Mouse (Mus musculus) cerebellum, postnatal 10 days (tissue): ENCODE data around the gene Slc25a34.

ENCODE experiments used
- DNase-seq, 2 experiments: peaks; one replicate each; pipeline ENCODE4 v3.0.0; 2021; ENCODE audit warnings: mixed read lengths in 2 of 2

Slc25a34 gene

DNA sequence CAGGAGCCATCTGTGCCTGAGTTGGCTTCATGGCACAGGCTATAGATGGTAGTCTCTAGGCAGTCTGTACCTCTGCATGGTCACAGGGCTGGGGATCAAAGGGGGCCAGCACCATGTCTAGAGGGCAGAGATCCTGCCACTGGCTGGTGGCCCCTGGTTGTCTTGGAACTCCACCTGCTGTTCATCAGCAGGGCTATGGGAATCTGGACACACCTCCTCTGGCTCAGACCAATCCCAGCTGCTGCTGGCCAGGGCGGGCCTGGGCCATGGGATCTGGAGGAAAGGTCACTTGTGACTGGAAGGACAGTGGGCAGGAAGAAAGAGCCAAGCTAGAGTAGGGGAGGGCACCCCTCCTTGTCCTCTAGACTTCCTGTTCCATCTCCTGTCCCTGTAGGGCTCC is at the start of gene Slc25a34:
TSS of gene Slc25a34 (minus strand) at position 156 of the 400 bp plus-strand sequence.
- peak; percentile 47 to 59 for DNase-seq

DNA sequence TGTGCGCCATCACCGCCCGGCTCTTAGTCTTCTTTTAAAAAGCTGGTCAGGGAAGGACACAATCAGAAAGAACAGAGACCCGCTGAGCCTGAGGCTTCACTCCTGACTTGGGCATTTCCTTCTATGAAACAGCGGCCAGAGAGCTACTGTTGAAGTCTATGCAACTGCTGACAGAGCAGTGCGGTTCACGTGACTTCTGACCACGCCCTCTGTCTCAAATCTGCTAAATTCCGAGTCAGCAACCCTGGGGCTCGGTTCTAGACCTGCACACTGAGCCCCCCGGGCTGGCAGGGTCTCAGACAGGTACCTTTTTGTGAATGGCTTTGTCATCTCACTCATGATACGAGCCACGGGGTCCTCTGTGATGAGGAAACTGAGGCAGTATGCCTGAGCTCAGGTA is 48.7 kb upstream of the Slc25a34 start:
- no peak for DNase-seq

DNA sequence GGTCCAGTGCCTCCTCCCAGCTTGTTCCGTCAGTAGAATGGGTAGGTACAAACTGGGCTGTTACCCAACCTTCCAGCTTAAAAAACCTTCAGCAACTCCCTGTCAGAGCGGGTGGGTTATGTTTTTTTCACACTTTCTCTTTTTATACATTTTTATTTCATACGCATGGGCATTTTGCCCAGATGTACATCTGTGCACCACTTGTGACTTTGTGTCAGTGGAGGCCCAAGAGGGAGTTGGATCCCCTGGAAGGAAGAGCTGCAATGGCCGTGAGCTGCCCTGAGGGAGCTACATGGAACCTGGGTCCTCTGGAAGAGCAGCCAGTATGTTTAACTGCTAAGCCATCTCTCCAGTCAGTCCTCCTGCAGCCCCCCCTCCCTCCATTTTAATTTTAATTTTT is 47.8 kb upstream of the Slc25a34 start:
- no peak for DNase-seq

DNA sequence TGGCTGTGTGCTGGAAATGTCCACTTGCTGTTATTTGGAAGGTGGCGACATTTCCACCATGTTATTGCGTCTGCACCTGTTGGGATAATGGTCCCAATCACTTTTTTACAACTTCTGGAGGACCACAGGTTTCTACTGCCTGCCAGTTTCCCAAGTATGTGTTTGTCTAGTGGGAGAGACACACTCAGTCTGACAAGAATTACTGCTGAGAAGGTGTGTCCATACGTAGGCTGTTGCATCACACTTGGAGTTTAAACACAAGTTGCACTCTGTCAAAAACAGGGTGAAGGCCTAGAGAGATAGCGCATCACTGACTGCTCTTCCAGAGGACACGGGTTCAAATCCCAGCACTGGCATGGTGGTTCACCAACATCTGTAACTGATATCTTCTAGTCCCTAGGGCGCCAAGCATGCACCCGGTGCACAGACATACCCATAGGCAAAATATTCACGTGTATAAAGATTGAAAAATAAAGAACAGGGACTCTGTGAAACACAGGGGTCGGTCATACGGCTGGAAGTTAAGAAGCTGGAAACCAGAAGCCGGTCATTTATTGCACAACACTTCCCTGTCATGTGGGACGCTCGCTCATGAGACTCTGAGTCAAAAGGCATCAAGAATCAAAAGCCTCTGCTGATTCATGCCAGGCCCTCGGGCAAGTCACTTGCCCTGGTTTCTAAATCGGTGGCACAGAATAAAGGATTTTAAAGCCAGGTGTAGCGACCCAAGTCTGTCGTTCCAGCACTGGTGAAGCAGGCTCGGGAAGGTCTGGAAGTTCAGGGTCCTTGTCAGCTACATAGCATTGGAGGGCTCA is 46.5 kb upstream of the Slc25a34 start:
- peak in 1 of 2 experiments; percentile 23 for DNase-seq

DNA sequence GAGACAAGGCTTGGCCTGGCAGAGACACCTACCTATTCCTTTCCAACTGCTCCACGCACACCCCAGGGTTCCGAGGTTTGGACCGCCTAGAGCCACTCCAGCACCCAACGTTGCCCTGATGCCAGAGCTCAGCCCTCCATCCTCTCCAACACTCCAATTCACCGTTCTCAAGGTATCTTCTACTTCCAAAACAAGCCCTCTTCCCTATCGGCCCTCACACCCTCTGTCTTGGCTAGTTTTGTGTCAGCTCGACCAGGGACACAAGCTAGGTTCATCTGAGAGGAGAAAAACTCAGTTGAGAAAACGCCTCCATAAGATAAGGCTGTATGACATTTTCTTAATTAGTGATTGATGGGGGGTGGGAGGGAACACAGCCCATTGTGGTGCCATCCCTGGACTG is 41.2 kb upstream of the Slc25a34 start, which contains the start of gene Plekhm2:
TSS of gene Plekhm2 (minus strand) at position 101 of the 400 bp plus-strand sequence.
- no peak for DNase-seq

DNA sequence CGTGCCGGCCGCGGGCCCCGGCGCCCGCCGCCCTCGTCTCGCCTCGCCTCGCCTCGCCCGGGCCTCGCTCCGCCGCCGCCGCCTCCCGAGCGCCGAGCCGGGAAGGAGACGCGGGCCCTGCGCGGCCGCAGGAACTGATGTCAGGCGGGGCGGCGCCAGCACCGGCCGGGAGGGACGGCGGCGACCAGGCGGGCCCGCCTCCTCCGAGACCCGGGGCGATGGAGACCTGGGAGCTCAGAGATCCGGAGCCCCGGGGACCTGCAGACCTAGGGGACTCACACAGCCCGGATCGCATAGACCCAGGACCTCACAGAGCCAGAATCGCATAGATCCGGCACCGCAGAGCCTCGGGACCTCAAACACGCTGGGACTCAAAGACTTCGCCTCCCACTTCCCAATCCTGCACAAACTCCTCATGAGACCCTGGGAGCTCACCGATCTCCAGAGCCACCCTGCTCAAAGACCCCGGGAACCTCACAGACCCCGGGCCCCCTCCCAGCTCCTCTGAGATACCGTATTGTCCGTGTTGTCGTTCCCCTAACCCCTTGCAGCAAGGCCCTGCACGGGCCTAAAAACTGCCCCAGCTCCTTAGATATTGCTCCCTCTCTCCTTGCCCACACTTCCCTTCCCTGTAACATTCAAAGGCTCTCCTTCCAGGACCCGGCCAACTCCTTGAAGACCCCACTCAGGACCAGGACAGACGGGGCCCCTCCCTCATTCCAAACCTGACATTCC is 40.6 kb upstream of the Slc25a34 start:
- peak; percentile 83 to 87 for DNase-seq

DNA sequence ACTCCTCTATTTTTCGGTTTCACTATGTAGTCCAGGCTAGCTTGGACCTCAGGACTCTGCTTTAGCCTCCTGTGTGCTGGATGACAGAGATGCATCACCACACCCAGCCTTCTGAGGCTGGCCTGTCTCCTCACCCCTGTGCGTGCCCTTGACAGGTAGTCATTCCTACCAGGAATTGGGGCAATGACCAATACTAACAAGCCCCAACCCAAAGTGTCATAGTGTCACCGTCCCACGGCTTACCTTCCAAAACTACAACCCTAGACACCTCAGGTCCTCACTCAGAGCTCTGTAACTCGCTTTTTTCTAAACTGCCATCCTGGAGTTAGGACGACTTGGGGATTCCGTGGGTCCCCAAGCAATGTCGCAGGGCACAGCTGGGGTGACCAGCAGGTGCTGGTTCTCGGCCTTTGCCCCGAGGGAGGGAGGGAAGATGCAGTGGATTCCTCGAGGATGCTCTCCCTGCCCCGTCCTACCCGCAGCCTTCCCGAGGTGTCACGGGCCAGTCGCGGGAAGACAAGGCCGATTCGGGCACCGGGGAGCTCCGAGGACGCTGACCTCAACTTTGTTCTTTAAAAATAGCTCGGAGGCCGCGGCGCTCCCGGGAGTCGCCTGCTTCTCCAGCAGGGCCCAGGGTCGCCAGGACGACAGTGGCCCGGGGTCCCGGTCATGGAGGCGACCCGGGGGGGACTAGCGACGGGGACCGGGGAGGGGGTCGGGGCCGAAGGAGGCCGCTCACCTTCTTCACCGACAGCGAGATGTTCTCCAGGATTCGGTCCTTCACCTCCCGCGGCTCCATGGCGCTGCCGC is 39.7 kb upstream of the Slc25a34 start:
- DNase-seq: peak in 1 of 2 experiments; percentile 61

DNA sequence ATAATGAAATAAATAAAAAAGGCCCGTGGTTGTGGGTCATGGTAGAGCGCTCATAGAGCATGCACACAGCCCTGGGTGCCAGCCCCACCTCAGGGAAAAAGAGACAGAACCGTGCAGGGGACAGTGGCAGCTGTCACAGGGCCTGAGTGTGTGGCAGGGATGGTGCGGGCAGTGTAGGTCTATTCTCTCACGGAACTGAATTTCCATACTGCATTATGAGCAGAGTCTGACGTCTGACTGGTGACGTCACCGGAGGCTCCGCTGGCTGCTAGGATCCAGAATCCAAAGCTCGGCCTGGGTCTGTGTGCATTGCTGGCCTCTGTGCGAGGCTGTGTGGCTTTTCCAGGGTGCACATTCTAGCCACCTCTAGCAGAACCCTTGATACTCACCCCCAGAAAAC is 37.3 kb upstream of the Slc25a34 start:
- no peak for DNase-seq

DNA sequence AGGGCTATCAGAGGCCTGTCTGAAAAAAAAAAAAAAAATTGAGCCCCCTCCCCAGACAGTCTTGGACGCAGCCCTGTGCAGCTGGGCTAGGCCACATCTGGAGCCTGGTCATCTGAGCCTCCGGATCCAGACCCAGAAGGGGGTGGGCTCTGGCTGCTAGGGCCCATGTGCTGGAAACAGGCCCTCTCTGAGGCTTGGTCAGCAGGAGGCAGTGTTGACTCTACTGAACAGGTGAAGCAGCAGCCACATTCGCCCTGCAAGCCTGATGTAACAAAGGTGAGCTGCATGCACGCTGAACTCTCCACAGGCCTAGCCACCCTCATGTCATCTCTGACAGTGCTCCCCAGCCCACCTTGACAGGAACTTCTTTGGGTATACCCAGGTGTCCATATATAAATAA is 36.1 kb upstream of the Slc25a34 start:
- peak in 1 of 2 experiments; percentile 37 for DNase-seq

DNA sequence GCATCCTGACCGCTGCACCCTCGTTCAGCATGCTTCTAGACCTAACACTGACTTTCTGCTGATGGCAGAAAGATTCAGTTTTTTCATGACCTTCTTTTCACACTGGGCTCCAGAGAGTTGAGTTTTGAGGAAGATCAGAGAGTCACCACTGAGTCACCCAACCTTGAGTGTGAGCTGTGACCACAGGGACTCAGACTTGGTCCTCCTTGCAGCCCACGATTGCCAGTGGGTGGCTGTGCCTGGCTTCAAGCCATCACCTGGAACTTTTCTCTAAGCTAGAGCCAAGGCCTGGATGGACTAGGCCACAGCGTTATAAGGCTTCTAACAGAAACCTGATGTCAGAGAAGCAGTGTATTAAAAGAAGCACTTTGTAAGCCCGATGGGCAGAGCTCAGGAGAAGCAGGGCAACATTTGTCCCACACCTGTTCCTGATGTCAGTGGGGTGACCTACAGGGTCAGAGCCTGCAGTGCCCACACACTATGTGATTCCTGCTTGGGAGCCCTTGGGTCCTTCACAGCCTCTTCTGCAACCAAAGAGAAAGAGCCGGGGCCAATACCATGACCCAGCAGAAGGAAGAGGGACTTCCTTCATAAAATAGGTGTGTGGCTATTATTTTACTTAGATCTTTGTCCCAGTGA is 35.3 kb upstream of the Slc25a34 start:
- DNase-seq: no peak

DNA sequence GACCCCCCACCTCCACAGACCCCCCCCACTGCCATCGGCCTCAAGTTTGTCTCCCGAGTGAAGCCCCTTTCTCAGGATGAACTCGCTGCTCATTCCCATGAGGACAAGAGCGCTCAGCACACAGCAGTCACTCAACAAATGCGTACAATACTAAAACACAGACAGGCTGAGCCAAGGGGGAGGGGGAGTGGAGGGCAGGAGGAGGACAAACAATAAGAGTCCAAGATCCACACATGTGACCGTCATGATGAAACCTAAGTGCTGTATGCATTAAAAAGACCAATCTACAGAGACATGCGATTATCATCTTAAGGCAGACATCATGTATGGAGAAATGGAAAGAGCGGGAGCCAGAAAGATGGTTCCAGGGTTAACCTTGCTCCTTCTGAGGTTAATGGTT is 33.3 kb upstream of the Slc25a34 start:
- no peak for DNase-seq

DNA sequence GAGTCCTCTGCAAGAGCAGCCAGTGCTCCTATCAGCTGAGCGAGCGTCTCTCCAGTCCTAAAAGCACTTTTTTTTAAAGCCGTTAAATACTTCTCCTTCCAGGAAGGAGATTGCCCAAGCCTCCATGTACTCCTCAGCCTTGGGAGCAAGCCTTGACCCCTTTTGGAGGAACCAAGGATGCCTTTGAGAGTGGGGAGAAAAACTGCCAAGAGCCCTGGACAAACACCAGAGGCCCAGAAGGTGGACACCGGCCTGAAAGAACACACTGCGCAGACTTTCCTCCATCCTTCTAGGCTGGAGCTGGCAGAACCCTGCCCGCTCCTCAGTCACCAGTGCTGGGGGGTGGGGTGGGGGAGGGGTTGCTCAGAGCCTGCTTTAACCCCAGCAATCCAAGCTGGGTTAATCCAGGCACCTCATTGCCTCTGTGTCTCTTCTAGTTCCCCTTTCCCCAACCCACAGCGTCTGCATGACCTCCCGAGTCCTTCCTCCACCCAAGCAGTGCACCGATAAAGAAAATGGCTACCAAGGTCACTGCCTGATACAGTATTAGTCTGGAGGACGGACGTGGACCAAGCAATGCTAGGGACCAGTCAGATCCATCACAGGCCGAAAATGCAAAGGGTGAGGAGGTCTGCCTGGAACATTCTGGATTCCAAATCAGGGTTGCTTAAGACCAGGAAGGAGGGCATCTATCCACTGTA is 32.4 kb upstream of the Slc25a34 start:
- DNase-seq: peak; percentile 63 to 74

DNA sequence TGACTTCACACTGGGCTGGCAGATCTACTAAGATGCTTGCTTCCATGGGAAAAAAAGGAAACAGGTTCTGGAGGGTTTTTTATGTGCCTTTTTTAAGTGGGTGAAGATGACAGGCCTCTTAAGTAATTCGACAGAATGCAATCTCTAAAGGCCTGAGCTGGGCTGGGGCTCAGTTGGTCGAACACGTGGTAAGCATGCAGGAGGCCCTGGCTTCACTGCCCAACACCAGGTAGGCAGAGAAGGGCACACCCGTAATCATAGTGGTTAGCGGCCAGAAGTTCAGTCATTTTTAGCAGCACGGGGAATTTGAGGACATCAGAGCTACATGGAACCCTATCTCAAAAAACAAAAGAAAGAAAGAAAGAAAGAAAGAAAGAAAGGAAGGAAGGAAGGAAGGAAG is 30.9 kb upstream of the Slc25a34 start:
- no peak for DNase-seq

DNA sequence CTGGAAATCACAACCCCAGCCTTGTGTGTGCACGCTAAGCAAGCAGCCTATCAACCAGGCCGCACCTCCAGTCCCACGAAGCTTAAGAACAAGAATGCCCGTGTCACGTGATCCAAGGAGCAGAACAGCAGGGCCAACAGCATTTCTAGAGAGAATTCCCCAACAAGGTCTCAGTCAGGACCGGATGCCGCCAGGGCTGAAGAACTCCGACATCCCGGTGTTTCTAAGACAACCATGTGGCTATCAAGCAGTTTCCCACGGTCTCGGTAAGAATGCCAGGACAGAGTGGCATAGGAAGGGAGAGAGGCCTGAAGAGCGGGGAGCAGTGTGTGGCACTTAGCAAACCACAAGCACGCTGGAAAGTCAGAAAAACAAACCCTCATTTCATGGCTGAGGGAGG is 30.2 kb upstream of the Slc25a34 start:
- no peak for DNase-seq

DNA sequence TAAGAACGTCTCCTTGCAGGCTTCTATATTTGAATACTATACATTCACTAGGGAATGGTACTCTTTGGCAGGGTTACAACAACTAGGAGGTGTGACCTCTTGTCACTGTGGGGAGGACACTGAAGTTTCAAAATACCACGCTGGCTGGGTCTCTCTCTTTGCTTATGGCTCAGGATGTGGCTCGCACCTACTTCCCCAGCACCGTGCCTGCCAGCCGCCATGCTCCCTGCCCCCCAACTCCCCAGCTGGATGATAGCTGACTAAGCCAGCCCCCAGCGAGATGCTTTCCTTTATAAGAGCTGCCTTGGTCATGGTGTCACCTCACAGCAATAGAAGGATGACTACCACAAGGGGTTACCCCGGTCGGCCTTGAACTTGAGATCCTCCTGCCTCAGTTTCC is 29.4 kb upstream of the Slc25a34 start:
- DNase-seq: no peak

DNA sequence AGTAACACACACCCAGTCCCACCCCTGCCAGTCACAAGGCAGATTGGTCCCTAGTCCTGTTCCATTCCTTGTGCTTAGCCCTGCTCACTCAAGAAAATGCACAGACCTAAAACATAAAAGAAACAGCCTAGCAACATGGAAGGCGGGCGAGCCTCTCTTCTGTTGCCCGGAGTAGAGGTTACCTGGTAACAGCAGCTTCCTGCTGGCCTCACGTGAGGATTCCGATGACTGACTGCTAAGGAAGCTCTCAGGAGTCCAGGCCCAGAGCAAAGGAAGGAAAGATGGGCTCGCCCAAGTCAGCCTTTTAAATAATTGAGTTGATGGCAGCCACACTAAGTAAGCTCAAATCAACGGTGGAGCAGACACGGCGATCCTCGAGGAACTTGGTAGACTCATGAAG is 28.3 kb upstream of the Slc25a34 start:
- no peak for DNase-seq

DNA sequence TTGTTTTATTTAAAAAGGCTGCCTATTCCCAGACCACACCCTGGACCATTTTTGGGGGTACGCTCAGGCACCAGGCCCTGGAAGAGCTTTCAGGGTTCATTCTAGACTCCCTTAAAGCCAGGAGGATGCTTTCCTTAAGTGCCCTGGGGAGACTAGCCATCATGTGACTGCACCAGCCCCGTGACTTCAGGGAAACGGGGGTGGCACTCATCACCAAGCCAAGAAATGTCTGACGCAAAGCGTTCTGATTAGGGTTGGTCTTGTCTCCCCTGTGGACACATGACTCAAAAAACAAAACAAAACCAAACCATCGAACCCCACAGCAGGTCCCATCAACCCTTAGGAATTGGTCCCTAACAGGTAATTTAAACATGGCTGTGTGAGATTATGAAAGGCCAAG is 27.7 kb upstream of the Slc25a34 start:
- no peak for DNase-seq

DNA sequence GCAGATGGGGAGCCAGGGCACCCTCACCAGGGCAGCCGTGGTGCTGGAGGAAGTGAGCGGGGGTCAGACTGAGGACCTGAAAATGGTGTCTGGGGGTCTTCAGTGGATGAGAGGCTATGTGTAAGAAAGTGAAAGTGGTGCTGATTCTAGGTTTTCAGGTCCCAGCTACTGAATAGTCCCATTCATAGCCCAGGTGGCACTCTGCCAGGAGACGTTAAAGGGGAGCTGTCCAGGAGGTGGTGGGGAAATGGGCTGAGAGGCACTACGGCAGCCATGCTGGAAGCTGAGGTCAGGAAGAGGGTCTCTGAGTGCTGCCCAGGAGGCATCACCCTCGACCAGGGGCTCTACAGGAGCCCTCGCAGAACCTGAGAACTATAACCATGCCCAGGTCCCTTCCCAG is 25.6 kb upstream of the Slc25a34 start:
- peak; percentile 47 to 58 for DNase-seq

DNA sequence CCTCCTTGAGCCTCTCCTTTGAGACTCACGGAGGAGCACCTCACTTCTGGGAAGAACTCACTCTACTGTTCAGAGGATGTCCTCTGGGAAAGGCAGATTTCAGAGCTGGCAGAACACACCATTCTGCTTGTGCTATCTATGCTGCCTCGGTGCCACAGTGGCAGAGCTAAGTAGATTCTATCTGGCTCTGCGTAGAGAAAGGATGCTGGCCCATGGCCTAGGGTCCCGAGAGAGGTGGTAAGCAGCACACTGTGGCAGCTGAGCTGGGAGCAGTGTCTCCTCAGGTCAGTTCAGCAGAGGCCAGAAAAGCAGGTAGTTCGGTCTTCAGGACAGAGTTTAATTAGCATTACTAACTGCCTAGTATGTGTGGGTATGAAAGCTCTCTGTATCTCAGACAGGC is 24.6 kb upstream of the Slc25a34 start:
- no peak for DNase-seq

DNA sequence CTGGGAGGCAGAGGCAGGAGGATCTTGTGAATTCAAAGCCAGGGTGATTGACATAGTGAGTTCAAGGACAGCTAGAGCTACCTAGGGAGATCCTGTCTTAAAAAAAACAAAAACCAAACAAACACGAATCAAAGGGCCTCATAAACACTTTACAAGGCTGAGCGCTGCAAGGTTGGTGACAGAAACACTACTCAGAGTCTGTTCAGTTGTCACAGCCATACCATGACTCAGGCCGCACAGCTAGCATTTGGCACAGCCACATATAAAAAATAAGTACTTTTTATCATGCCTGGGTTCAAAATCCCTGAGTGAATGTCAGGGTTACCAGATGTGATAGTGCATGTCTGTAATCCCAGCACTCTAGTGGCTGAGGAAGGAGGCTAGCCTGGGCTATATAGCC is 23.6 kb upstream of the Slc25a34 start:
- no peak for DNase-seq

DNA sequence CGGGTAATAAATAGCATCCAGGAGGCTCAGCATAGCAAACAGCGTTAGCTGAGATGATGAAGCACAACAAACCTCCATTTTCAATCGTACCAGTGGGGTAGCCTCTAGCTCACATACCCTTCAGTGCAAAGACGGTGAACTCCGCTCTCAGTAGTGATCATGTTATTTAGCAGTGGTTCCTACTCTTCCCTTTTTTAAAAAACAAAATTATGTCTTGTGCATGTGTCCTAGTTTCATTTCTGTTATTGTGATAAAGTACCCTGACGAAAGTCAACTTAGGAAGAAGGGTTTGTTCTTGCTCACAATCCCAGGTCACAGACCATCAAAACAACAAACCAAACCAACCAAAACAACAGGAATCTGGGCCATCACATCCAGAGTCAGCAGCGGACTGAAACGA is 22.4 kb upstream of the Slc25a34 start:
- DNase-seq: no peak
